Mouse (Mus musculus): ENCODE measurements around the gene BC034090. TPM values are rescaled to one million over a fixed set of nuclear protein-coding genes. Genes with fewer than 3 reads are reported as not detected.

BC034090 gene
- polyA plus RNA-seq, 1 experiment from 2014 or later, result 4.7 TPM

- H3K9ac ChIP-seq, result no peak overlapping the region
- H3K27me3 ChIP-seq, result no peaks in the 10 kb centered on the region
- H3K4me2 ChIP-seq, result no peak overlapping the region
- H3K27ac ChIP-seq, result no peak overlapping the region
- H3K4me1 ChIP-seq (replicated peaks), result peaks cover 11% of the 10 kb centered on the region
- no peaks in the 10 kb centered on the region for H3K9me3 ChIP-seq
- peaks cover 4% of the 10 kb centered on the region; the same call in 1 of the 2 replicates for H3K36me3 ChIP-seq
- no peak overlapping the region for H3K4me3 ChIP-seq
- no peak for ATAC-seq (ENCODE audit: low FRiP score)
Observed at GRCm38 (mm10) chr1:155169935-155170334, 74.3 kb downstream of the BC034090 start.

GRCm38 (mm10) chr1:155167453-155167852, 76.8 kb downstream of the BC034090 start:
- no peaks in the 10 kb centered on the region for H3K27me3 ChIP-seq
- WGBS, result 88% methylated on average over 3 of the region's 3 CpGs
- H3K4me2 ChIP-seq, result no peak overlapping the region
- peaks cover 18% of the 10 kb centered on the region; the same call in 1 of the 2 replicates for H3K4me1 ChIP-seq (replicated peaks)
- no peaks in the 10 kb centered on the region for H3K9me3 ChIP-seq
- no peak overlapping the region for H3K4me3 ChIP-seq
- H3K9ac ChIP-seq, result no peak overlapping the region
- no peak overlapping the region for H3K27ac ChIP-seq
- H3K36me3 ChIP-seq, result no peaks in the 10 kb centered on the region
- no peak for ATAC-seq (ENCODE audit: low FRiP score)

Other genes starting within 250 kb of the BC034090 start
- 5.5 and 8.8 TPM in 2 replicates for gene Ier5, start 144.8 kb downstream of the BC034090 start, polyA plus RNA-seq (2015; fragmentation: Nextera tagmentation; extraction: Ambion mirVana)
- 1.3 and 2.1 TPM in 2 replicates for gene Mr1, start 97.6 kb downstream of the BC034090 start, polyA plus RNA-seq (2015; fragmentation: Nextera tagmentation; extraction: Ambion mirVana)
- 121 TPM in 2 replicates for gene Stx6, start 85.7 kb downstream of the BC034090 start, polyA plus RNA-seq (2015; fragmentation: Nextera tagmentation; extraction: Ambion mirVana)
- 44.9 and 47.3 TPM in 2 replicates for gene Xpr1, start 173.0 kb upstream of the BC034090 start, polyA plus RNA-seq (2015; fragmentation: Nextera tagmentation; extraction: Ambion mirVana)

Measured in hindbrain, embryonic 13.5 days (tissue).